Mouse (Mus musculus) midbrain, embryonic 14.5 days (tissue): ENCODE data around the gene Dab1. TPM values are rescaled to one million over a fixed set of nuclear protein-coding genes. Genes with fewer than 3 reads are reported as not detected.
A peak's percentile ranks its signal among the peaks of the same experiment; 100 is the strongest.

ENCODE experiments used
- ATAC-seq: fragments of 200-750 bp; cut with Nextera tagmentation; 2 replicates; pipeline ENCODE4 v1.8.0; 2017; ENCODE audit warnings: moderate number of reproducible peaks, moderate library complexity; ENCODE audit not compliant: low FRiP score, low TSS enrichment
- DNase-seq: peaks from one replicate; pipeline ENCODE4 v3.0.0-alpha.2; 2015
- H3K27ac ChIP-seq: fragments of 300-500 bp; sonication (generic); replicated peaks from 2 replicates; pipeline ENCODE4 v1.5.1; 2014; ENCODE audit warnings: mild to moderate bottlenecking, low read depth, low read length, moderate library complexity
- H3K27me3 ChIP-seq: fragments of 300-500 bp; sonication (generic); 2 replicates; pipeline ENCODE4 v1.6.1; 2014; ENCODE audit warnings: low read length, control low read depth, mixed read lengths; ENCODE audit not compliant: control insufficient read depth, insufficient read depth
- H3K36me3 ChIP-seq: fragments of 300-500 bp; sonication (generic); 2 replicates; pipeline ENCODE4 v1.6.1; 2014; ENCODE audit warnings: low read length, control low read depth; ENCODE audit not compliant: control insufficient read depth, insufficient read depth
- H3K4me1 ChIP-seq: fragments of 300-500 bp; sonication (generic); 2 replicates; pipeline ENCODE4 v1.6.1; 2014; ENCODE audit warnings: mild to moderate bottlenecking, antibody characterized with exemption, low read length, control low read depth; ENCODE audit not compliant: control insufficient read depth, insufficient read depth
- H3K4me2 ChIP-seq: fragments of 300-500 bp; sonication (generic); 2 replicates; pipeline ENCODE4 v1.6.1; 2014; ENCODE audit warnings: mild to moderate bottlenecking, low read length, moderate library complexity
- H3K4me3 ChIP-seq: fragments of 300-500 bp; sonication (generic); replicated peaks from 2 replicates; pipeline ENCODE4 v1.5.1; 2014; ENCODE audit warnings: low read depth, low read length
- H3K9ac ChIP-seq: fragments of 300-500 bp; sonication (generic); replicated peaks from 2 replicates; pipeline ENCODE4 v1.6.1; 2014; ENCODE audit warnings: mild to moderate bottlenecking, low read length, moderate library complexity
- H3K9me3 ChIP-seq: fragments of 300-500 bp; sonication (generic); 2 replicates; pipeline ENCODE4 v1.6.1; 2016; ENCODE audit warnings: low read length, control low read depth, mixed read lengths; ENCODE audit not compliant: control insufficient read depth
- WGBS: fragments of 180-500 bp; shearing (Covaris S2); extraction: QIAGEN DNeasy Blood & Tissue Kit; methylation state at CpG from one replicate; pipeline ENCODE4 v1.1.7; 2014; 5-methylcytosine and 5-hydroxymethylcytosine counted together
- polyA plus RNA-seq: library from polyadenylated mRNA; unstranded; fragments of >200 nt; fragmentation: Nextera tagmentation; extraction: Ambion mirVana; gene quantifications from 2 replicates; pipeline ENCODE4 v1.2.1, GENCODE M21; 2014

The Dab1 gene
- polyA plus RNA-seq, 1 experiment from 2014 or later = 146 TPM

GRCm38 (mm10) chr4:104361345-104361744, 742.2 kb downstream of the Dab1 start:
- Histone ChIP-seq H3K4me1 (no peaks in the 10 kb centered on the region), H3K27ac (no peak overlapping the region), H3K27me3 (no peaks in the 10 kb centered on the region), H3K36me3 (no peaks in the 10 kb centered on the region), H3K4me3 (no peak overlapping the region), H3K9me3 (no peaks in the 10 kb centered on the region), H3K9ac (no peak overlapping the region), H3K4me2 (no peak overlapping the region)
- DNase-seq = no peak
- 66% methylated on average over 1 of the region's 1 CpGs for WGBS
- ATAC-seq = no peak

DNA sequence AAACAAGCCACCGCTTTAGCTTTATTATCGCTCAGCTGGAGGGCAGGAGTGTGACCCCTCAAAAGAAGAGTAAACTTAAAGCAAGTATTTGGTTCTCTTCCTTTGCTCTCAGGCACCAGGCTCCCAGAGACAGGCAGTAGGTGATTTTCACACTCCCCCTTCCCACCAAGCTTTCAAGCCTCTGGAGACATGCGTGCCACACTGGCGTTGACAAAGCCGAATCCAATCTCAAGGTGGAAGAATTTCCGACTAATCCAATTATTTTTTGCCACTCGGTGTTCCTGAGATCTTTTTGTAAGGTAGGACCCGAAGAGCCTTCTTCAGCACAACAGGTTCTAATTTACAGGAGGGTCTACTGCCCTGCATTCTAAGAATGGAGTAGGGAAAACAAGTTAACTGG, 747.3 kb downstream of the Dab1 start:
- Histone ChIP-seq H3K9ac (peak overlapping the region; percentile 88), H3K4me3 (peak overlapping the region; percentile 78), H3K27me3 (no peaks in the 10 kb centered on the region), H3K4me1 (peaks cover 13% of the 10 kb centered on the region), H3K36me3 (no peaks in the 10 kb centered on the region), H3K27ac (peak overlapping the region; percentile 94), H3K9me3 (no peaks in the 10 kb centered on the region), H3K4me2 (peak overlapping the region; percentile 80)
- DNase-seq = peak; percentile 63
- ATAC-seq = no peak
- 8% methylated on average over 8 of the region's 8 CpGs for WGBS

GRCm38 (mm10) chr4:104366894-104367740, 748.0 kb downstream of the Dab1 start:
- H3K4me3 ChIP-seq = peak overlapping the region; percentile 78
- peak overlapping the region; percentile 88 for H3K9ac ChIP-seq
- DNase-seq (peak; percentile 90), ATAC-seq (peak; percentile 89)
- H3K4me1 ChIP-seq = peaks cover 15% of the 10 kb centered on the region
- WGBS = under 1% methylated on average over 75 of the region's 94 CpGs
- no peaks in the 10 kb centered on the region for H3K36me3 ChIP-seq
- no peaks in the 10 kb centered on the region for H3K9me3 ChIP-seq
- peak overlapping the region; percentile 80 for H3K4me2 ChIP-seq
- H3K27me3 ChIP-seq = no peaks in the 10 kb centered on the region
- H3K27ac ChIP-seq = peak overlapping the region; percentile 94

DNA sequence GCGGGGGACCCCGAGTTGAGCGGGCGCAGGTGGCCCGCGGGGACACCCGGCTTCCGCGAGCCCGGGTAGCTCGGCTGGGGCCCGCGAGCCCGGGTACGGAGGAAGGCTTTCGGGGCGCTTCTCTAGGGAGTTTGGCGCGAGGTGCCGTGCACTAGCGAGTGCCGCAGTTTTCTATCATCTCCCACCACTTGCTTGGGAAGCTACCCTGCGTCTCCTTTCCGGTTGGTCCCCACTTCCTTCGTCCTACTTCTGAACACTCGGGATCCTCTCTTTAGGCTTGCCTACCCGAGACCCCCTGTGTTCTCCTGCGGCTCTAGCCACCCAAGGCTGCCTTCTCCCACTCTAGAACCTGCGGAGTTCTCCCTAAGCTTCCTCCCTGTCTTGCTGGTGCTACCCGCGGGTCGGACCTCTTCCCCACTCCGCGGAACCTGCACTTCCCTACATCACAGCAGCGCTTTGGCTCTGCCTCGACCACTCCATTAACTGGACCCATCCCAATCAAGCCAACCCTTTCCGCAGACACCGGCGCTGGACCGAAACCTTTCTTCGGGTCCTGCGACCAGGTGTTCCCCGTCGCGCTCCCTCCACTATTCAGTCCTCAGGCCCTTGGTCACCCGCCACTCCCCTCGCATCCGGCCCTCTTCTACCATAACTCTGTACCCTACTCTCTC, 748.7 kb downstream of the Dab1 start:
- Histone ChIP-seq H3K4me3 (peak overlapping the region; percentile 78), H3K36me3 (no peaks in the 10 kb centered on the region), H3K27ac (peak overlapping the region; percentile 94), H3K27me3 (no peaks in the 10 kb centered on the region), H3K9ac (peak overlapping the region; percentile 88), H3K4me1 (peaks cover 17% of the 10 kb centered on the region), H3K4me2 (peak overlapping the region; percentile 80), H3K9me3 (no peaks in the 10 kb centered on the region)
- WGBS = under 1% methylated on average over 48 of the region's 48 CpGs
- DNase-seq (no peak), ATAC-seq (peak; percentile 22)

GRCm38 (mm10) chr4:104368561-104369021, 749.4 kb downstream of the Dab1 start:
- Histone ChIP-seq H3K4me2 (peak overlapping the region; percentile 80), H3K27ac (peak overlapping the region; percentile 94), H3K4me1 (peaks cover 17% of the 10 kb centered on the region), H3K9me3 (no peaks in the 10 kb centered on the region), H3K36me3 (no peaks in the 10 kb centered on the region), H3K4me3 (peak overlapping the region; percentile 78), H3K27me3 (no peaks in the 10 kb centered on the region), H3K9ac (peak overlapping the region; percentile 88)
- under 1% methylated on average over 20 of the region's 20 CpGs for WGBS
- ATAC-seq = peak; percentile 57; the same call in 1 of the 2 replicates
- peak; percentile 91 for DNase-seq

GRCm38 (mm10) chr4:104369091-104369490, 749.9 kb downstream of the Dab1 start:
- Histone ChIP-seq H3K4me1 (peaks cover 17% of the 10 kb centered on the region), H3K4me2 (peak overlapping the region; percentile 80), H3K4me3 (peak overlapping the region; percentile 78), H3K36me3 (no peaks in the 10 kb centered on the region), H3K27me3 (no peaks in the 10 kb centered on the region), H3K9me3 (no peaks in the 10 kb centered on the region), H3K27ac (peak overlapping the region; percentile 94), H3K9ac (peak overlapping the region; percentile 88)
- ATAC-seq (no peak), DNase-seq (no peak)
- 7% methylated on average over 7 of the region's 7 CpGs for WGBS

DNA sequence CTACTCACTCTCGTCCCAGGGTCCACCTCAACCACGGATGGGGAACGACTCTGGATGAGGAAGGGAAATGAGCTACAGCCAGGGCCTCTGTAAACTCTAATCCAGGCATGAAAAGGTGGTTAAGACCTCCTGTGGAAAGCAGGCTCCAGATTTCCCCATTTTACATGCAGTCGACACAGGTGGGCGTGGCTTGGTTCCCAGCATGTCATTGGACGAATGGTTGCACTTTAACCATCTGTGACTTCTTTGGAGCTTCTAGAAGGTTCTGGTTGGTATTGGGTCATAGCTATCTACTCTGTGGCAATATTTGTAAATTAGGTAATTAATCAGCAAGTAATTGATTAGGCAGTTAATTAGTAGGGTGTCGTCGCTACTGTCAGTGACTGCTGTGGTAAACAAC, 752.0 kb downstream of the Dab1 start:
- H3K4me1 ChIP-seq = peaks cover 17% of the 10 kb centered on the region
- WGBS = 78% methylated on average over 8 of the region's 8 CpGs
- H3K9me3 ChIP-seq = no peaks in the 10 kb centered on the region
- H3K9ac ChIP-seq = no peak overlapping the region
- H3K4me2 ChIP-seq = 0 out of 2 replicates have a peak overlapping the region, but pooled peaks have one; percentile 80
- H3K27me3 ChIP-seq = no peaks in the 10 kb centered on the region
- H3K27ac ChIP-seq = no peak overlapping the region
- H3K4me3 ChIP-seq = no peak overlapping the region
- H3K36me3 ChIP-seq = no peaks in the 10 kb centered on the region
- no peak for ATAC-seq
- DNase-seq = no peak

DNA sequence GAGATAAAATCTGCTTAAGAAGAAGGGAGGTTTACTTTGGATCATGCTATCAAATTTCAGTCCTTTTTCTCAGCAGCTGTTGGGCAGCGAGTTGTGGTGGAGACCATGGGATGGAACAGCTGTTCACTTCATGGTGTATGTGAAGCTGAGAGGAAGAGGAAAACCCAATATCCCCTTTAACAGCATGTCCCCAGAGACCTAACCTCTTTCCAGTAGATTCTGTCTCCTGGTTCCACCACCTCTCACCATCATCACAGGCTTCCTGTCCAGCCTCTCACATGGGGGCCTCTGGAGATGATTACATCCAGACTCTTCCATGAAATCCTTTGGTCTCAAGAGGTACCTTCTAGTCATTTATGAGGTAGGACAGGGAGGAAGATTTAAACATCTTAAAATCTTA, 755.0 kb downstream of the Dab1 start:
- Histone ChIP-seq H3K36me3 (no peaks in the 10 kb centered on the region), H3K27ac (no peak overlapping the region), H3K9me3 (no peaks in the 10 kb centered on the region), H3K9ac (no peak overlapping the region), H3K4me3 (no peak overlapping the region), H3K4me1 (peaks cover 17% of the 10 kb centered on the region), H3K4me2 (no peak overlapping the region), H3K27me3 (no peaks in the 10 kb centered on the region)
- 90% methylated on average over 1 of the region's 1 CpGs for WGBS
- DNase-seq (no peak), ATAC-seq (no peak)
